Mouse (Mus musculus) thymus, adult 2 months (tissue): ENCODE measurements around the gene Lepr.

Source experiments
- CTCF ChIP-seq: fragments of 200-500 bp; IDR thresholded peaks from 2 replicates; pipeline ENCODE4 v1.5.1; 2012; ENCODE audit warnings: mild to moderate bottlenecking, control low read depth, low read length, moderate library complexity, borderline replicate concordance; ENCODE audit not compliant: control insufficient read depth, poor library complexity, insufficient read depth; ENCODE audit errors: extremely low read depth
- POLR2A ChIP-seq: fragments of 200-500 bp; IDR thresholded peaks from 2 replicates; pipeline ENCODE4 v1.6.1; 2012; ENCODE audit warnings: mild to moderate bottlenecking, low read length, control low read depth, moderate library complexity; ENCODE audit not compliant: control insufficient read depth, poor library complexity, insufficient read depth; ENCODE audit errors: extremely low read depth

DNA sequence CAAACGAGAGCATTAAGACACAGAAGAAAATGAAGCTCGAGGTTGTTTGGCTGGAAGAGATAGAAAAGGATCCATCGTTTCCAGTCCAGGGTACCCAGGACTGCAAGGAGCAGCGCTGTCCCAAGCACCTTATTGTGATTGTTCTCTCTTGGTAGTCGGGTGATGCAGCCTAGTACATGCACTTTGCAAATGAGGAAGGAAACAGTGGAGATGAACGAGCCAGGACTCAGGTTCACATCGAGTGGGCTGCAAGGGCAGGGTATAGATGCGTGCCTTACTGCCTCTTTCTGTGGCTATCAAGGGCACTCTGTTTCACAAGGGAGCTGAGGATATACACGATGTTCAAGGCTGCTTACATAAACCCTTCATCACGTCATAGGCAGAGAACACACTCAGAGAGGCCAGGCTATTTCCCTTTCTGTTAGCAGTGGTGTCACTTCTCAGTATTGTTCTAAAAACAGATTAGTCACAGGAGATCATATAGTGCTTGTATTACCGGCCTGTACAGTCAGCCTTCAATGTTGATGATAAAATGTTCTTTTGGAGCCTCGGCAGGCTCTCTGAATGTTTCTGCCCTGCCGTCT lies 30.9 kb upstream of the Lepr start:
- no peak for TF ChIP-seq CTCF
- TF ChIP-seq POLR2A: no peak
